ENCODE assay signal across 18 mouse cellular contexts in genomic region chr12:89156086-89156757, GRCm38 (mm10).
DNase-seq lines count a peak whose midpoint lies in the region; ATAC-seq and TF ChIP-seq lines count a peak whose summit lies in the region.
"Had no signal": no experiment of that assay in that cellular context is flagged by ENCODE, and none has a peak within 500 bp of the region (broad histone marks: within the 10 kb centered on the region; RNA-seq: fewer than 3 reads in every experiment).

No protein-coding gene starts in this region.

- peak; percentile 51 for DNase-seq in kidney, postnatal 0 days (ENCODE audit: low spot score)
- no peak for DNase-seq in kidney, adult 11 months
- no peak for DNase-seq in spleen, postnatal 10 days (ENCODE audit: low spot score in 2 of 2)
- DNase-seq in spleen, postnatal 36 days (ENCODE audit: low spot score in 2 of 2), result no peak
- DNase-seq: cerebellum, adult 9-11 months; heart, postnatal 14 days; kidney, adult 8-10 months; right cerebral cortex, postnatal 14 days; thymus, adult 18-20 months had no signal

- WGBS in kidney, postnatal 0 days, result 58% methylated on average over 9 of the region's 9 CpGs
- 32% methylated on average over 9 of the region's 9 CpGs for WGBS in intestine, embryonic 15.5 days
- 19% methylated on average over 9 of the region's 9 CpGs for WGBS in lung, embryonic 16.5 days
- WGBS in stomach, embryonic 14.5 days, result 17% methylated on average over 9 of the region's 9 CpGs

- no peak overlapping the region for H3K4me2 ChIP-seq in kidney, postnatal 0 days (ENCODE audit: low read length)
- H3K4me2 ChIP-seq in intestine, embryonic 15.5 days (replicated peaks), result no peak overlapping the region
- no peak overlapping the region for H3K4me2 ChIP-seq in lung, embryonic 16.5 days (ENCODE audit: low read depth, low read length)
- H3K4me2 ChIP-seq in stomach, embryonic 14.5 days (replicated peaks; ENCODE audit: low read depth, low read length), result no peak overlapping the region
- H3K4me2 ChIP-seq: forebrain, embryonic 12.5 days; heart, embryonic 11.5 days; hindbrain, embryonic 14.5 days; liver, embryonic 12.5 days; neural tube, embryonic 12.5 days had no signal

- TF ChIP-seq CTCF in kidney, postnatal 0 days (IDR thresholded peaks at IDR 0.05; ENCODE audit: low read depth), result no peak

- H3K4me1 ChIP-seq in kidney, postnatal 0 days (replicated peaks; ENCODE audit: insufficient read depth, low read length), result no peaks in the 10 kb centered on the region
- no peaks in the 10 kb centered on the region for H3K4me1 ChIP-seq in intestine, embryonic 15.5 days (replicated peaks)
- 0 out of 2 replicates have a peak, but pooled peaks cover 7% of the 10 kb centered on the region for H3K4me1 ChIP-seq in lung, embryonic 16.5 days (replicated peaks; ENCODE audit: control insufficient read depth, insufficient read depth, low read length)
- H3K4me1 ChIP-seq in stomach, embryonic 14.5 days (ENCODE audit: control insufficient read depth, insufficient read depth, low read length), result 0 out of 2 replicates have a peak, but pooled peaks cover 3% of the 10 kb centered on the region
- H3K4me1 ChIP-seq: forebrain, embryonic 12.5 days; liver, embryonic 12.5 days; neural tube, embryonic 12.5 days had no signal

- no peaks in the 10 kb centered on the region for H3K36me3 ChIP-seq in kidney, postnatal 0 days (ENCODE audit: insufficient read depth, low read length)
- no peaks in the 10 kb centered on the region for H3K36me3 ChIP-seq in intestine, embryonic 15.5 days
- no peaks in the 10 kb centered on the region for H3K36me3 ChIP-seq in lung, embryonic 16.5 days (ENCODE audit: control insufficient read depth, insufficient read depth, low read length)
- H3K36me3 ChIP-seq in stomach, embryonic 14.5 days (ENCODE audit: control insufficient read depth, insufficient read depth, low read length), result no peaks in the 10 kb centered on the region
- H3K36me3 ChIP-seq: forebrain, embryonic 12.5 days; liver, embryonic 12.5 days; neural tube, embryonic 12.5 days had no signal

- no peak overlapping the region for H3K9ac ChIP-seq in kidney, postnatal 0 days (ENCODE audit: low read depth, low read length)
- no peak overlapping the region for H3K9ac ChIP-seq in intestine, embryonic 15.5 days
- no peak overlapping the region for H3K9ac ChIP-seq in lung, embryonic 16.5 days (ENCODE audit: low read length)
- no peak overlapping the region for H3K9ac ChIP-seq in stomach, embryonic 14.5 days (replicated peaks; ENCODE audit: low read depth, low read length)
- H3K9ac ChIP-seq: forebrain, embryonic 12.5 days; hindbrain, embryonic 14.5 days; liver, embryonic 12.5 days; neural tube, embryonic 12.5 days had no signal

- H3K4me3 ChIP-seq in kidney, postnatal 0 days (replicated peaks; ENCODE audit: low read depth, low read length), result no peak overlapping the region
- no peak overlapping the region for H3K4me3 ChIP-seq in intestine, embryonic 15.5 days (replicated peaks)
- H3K4me3 ChIP-seq in lung, embryonic 16.5 days (ENCODE audit: low read length), result no peak overlapping the region
- no peak overlapping the region for H3K4me3 ChIP-seq in stomach, embryonic 14.5 days (ENCODE audit: low read depth, low read length)
- H3K4me3 ChIP-seq: forebrain, embryonic 12.5 days; layer of hippocampus, adult 2 months; liver, embryonic 12.5 days; neural tube, embryonic 12.5 days had no signal

- H3K27me3 ChIP-seq in kidney, postnatal 0 days (ENCODE audit: insufficient read depth, low read length), result no peaks in the 10 kb centered on the region
- no peaks in the 10 kb centered on the region for H3K27me3 ChIP-seq in intestine, embryonic 15.5 days (replicated peaks)
- H3K27me3 ChIP-seq in lung, embryonic 16.5 days (ENCODE audit: control insufficient read depth, insufficient read depth, low read depth, low read length), result no peaks in the 10 kb centered on the region
- H3K27me3 ChIP-seq in stomach, embryonic 14.5 days (ENCODE audit: control insufficient read depth, insufficient read depth, low read length), result no peaks in the 10 kb centered on the region
- H3K27me3 ChIP-seq: forebrain, embryonic 12.5 days; liver, embryonic 12.5 days; neural tube, embryonic 12.5 days had no signal

- no peaks in the 10 kb centered on the region for H3K9me3 ChIP-seq in kidney, postnatal 0 days (replicated peaks; ENCODE audit: low read length)
- no peaks in the 10 kb centered on the region; the same call in 1 of the 2 replicates for H3K9me3 ChIP-seq in intestine, embryonic 15.5 days
- H3K9me3 ChIP-seq in lung, embryonic 16.5 days (ENCODE audit: control insufficient read depth, low read length), result no peaks in the 10 kb centered on the region
- H3K9me3 ChIP-seq in stomach, embryonic 14.5 days (ENCODE audit: control insufficient read depth, low read depth, low read length), result no peaks in the 10 kb centered on the region
- H3K9me3 ChIP-seq: forebrain, embryonic 12.5 days; neural tube, embryonic 12.5 days had no signal

- no peak overlapping the region for H3K27ac ChIP-seq in kidney, postnatal 0 days
- H3K27ac ChIP-seq in intestine, embryonic 15.5 days, result no peak overlapping the region
- peak overlapping the region; percentile 85 for H3K27ac ChIP-seq in lung, embryonic 16.5 days (ENCODE audit: low read length)
- peak overlapping the region; percentile 52; the same call in 1 of the 2 replicates for H3K27ac ChIP-seq in stomach, embryonic 14.5 days (ENCODE audit: low read length)
- H3K27ac ChIP-seq: forebrain, embryonic 12.5 days; hindbrain, embryonic 14.5 days; layer of hippocampus, adult 2 months; liver, embryonic 12.5 days; neural tube, embryonic 12.5 days had no signal

- no peak for ATAC-seq in kidney, postnatal 0 days (replicated peaks; ENCODE audit: low FRiP score, low read depth)
- ATAC-seq in intestine, embryonic 15.5 days, result peak; percentile 74
- ATAC-seq in lung, embryonic 16.5 days (ENCODE audit: low read depth), result peak; percentile 91
- ATAC-seq in stomach, embryonic 14.5 days (ENCODE audit: insufficient number of reproducible peaks, insufficient read depth, low FRiP score, low read depth), result peak; percentile 75; the same call in 1 of the 2 replicates
- ATAC-seq: liver, embryonic 12.5 days had no signal

Comparison
In these comparisons a context has a peak if more than half of its experiments do, and no peak if none do; other contexts are left out.
1. H3K27ac ChIP-seq: peak in lung, embryonic 16.5 days (single experiment) and stomach, embryonic 14.5 days (single experiment); none in kidney, postnatal 0 days (single experiment) and intestine, embryonic 15.5 days (single experiment).